Mouse (Mus musculus): Measurements from ENCODE around the gene Fbxl16. TPM values are rescaled to one million over a fixed set of nuclear protein-coding genes. Genes with fewer than 3 reads are reported as not detected.

Fbxl16 gene
- 10 to 100 TPM; 26.6 to 54.4 TPM for total RNA-seq (2021)
- polyA plus RNA-seq (2012; rRNA removed) = 60.7 and 90.6 TPM in 2 replicates
- long read RNA-seq, transcript Fbxl16-201 (6 exons, 3,489 nt) = major isoform, 20 of 35 reads
- long read RNA-seq, partial matches to known transcripts = 2 of 35 reads
- long read RNA-seq, other reads (novel, unspliced or antisense) = 12 of 35 reads

GRCm38 (mm10) chr17:25808789-25809605 lies at the start of gene Fbxl16:
Gene Fbxl16, plus strand, starts transcription at chr17:25809085.
- DNase-seq = peak; percentile 95

- DNase-seq = no peak
Measured at GRCm38 (mm10) chr17:25760148-25760547, 48.7 kb upstream of the Fbxl16 start.

- DNase-seq = no peak
Measured at GRCm38 (mm10) chr17:25761561-25761970, 47.3 kb upstream of the Fbxl16 start.

- no peak for DNase-seq
Measured at GRCm38 (mm10) chr17:25762591-25762990, 46.3 kb upstream of the Fbxl16 start.

DNA sequence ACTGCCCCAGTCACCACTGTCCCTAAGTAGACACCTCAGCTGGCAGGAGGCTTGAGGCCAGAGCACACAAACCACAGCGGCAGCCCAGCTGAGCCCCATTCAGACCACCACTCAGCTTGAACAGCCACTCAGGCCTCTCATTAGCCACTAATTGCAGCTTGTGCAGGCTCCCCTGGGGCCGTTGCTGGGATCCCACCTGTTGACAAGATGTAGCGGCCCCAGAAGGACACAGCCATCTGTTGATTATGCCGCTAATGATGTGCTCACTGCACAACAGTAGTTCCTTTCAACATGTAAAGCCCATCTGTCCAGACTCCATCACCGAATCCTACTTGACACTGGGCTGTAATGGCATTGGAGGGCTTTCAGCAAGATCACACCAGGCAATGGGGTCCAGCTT lies 43.0 kb upstream of the Fbxl16 start:
- no peak for DNase-seq

GRCm38 (mm10) chr17:25769331-25769730 lies 39.6 kb upstream of the Fbxl16 start:
- DNase-seq = no peak

- DNase-seq = peak; percentile 97
Measured at GRCm38 (mm10) chr17:25773549-25774120, 35.2 kb upstream of the Fbxl16 start, which contains the start of gene Narfl. Gene Narfl, plus strand, starts transcription at chr17:25773776.

- no peak for DNase-seq
Measured at GRCm38 (mm10) chr17:25775318-25776062, 33.4 kb upstream of the Fbxl16 start.

GRCm38 (mm10) chr17:25777948-25778347 lies 30.9 kb upstream of the Fbxl16 start:
- DNase-seq = no peak

- no peak for DNase-seq
Measured at GRCm38 (mm10) chr17:25781339-25781738, 27.5 kb upstream of the Fbxl16 start.

- DNase-seq = peak; percentile 80
Measured at GRCm38 (mm10) chr17:25783086-25783485, 25.8 kb upstream of the Fbxl16 start.

DNA sequence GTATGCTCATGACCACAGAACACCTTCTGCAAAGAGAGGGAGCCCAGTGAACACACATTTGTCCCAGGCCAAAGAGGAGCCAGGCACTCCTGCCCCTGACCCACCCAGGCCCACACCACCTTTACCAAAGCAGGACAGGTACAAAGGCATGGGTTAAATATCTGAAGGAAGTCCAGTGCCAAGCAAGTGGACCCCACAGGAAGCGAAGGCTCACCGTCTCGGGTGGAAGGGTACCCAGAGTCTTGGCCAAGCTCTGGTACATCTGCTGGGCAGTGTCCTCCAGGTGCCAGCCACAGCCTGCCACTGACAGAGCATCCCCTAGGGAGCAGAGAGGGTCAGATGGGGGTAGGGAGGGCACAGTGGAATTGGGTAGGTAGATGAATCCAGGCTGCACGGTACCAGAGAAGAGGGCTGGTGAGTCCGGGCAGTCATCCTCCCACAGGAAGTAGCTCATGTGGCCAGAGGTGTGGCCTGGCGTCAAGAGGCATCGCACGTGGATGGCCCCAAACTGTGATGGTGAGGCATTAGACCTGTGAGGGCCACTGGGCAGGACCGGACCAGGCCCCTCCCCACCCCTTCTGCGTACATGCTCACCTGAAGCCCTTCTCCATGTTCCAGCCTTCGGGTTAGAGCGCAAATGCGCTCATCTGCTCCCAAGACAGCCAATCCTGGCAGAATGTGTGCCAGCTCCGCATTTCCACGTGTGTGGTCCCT lies 24.9 kb upstream of the Fbxl16 start:
- DNase-seq = no peak

DNA sequence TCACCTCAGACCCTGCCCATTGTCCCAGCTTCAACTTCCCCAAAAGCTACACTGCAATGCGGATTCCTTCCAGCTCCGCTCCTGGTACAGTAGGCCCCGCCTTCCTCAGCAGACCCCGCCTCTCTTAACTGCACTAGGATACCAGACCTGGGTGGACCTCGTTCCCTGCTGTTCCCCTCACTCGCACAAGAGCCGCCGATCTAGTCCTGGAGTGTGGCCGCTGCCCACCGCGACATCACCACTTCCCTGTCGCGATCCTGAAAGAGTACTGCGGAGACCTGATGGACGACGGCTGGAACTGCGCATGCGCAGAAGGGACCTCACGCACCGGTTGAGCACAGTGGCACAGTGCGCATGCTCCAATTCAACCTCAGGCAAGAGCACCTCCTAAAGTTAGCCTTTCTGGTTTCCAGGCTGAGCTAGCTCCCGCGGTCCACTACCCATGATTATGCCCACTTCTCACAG lies 23.6 kb upstream of the Fbxl16 start, which contains the start of gene Haghl:
Gene Haghl, minus strand, starts transcription at position 393 of the 465 bp plus-strand sequence.
- peak; percentile 94 for DNase-seq

DNA sequence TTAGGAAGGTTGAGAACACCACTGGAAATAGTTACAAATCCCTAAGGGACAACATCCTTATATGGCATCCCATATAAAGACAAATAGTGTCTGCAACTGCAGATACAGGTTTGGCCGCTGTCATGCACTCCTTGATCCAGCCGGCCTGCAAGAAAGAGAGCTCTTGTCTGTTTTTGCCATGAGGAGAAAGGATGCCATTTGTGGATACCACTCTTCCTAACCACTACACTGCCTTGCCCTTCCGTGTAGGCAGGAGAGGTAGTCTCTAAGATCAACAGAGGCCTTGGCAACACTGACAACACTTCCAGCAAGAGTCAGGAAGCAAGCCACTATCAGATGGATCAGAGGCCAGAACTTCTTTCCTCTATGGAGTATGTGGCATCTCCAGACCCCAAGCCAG lies 22.6 kb upstream of the Fbxl16 start, which contains the start of gene Ccdc78:
Gene Ccdc78, plus strand, starts transcription at position 301 of the 400 bp plus-strand sequence.
- DNase-seq = no peak

- DNase-seq = no peak
Measured at GRCm38 (mm10) chr17:25786781-25787504, 21.9 kb upstream of the Fbxl16 start.

- no peak for DNase-seq
Measured at GRCm38 (mm10) chr17:25791320-25791842, 17.5 kb upstream of the Fbxl16 start.

DNA sequence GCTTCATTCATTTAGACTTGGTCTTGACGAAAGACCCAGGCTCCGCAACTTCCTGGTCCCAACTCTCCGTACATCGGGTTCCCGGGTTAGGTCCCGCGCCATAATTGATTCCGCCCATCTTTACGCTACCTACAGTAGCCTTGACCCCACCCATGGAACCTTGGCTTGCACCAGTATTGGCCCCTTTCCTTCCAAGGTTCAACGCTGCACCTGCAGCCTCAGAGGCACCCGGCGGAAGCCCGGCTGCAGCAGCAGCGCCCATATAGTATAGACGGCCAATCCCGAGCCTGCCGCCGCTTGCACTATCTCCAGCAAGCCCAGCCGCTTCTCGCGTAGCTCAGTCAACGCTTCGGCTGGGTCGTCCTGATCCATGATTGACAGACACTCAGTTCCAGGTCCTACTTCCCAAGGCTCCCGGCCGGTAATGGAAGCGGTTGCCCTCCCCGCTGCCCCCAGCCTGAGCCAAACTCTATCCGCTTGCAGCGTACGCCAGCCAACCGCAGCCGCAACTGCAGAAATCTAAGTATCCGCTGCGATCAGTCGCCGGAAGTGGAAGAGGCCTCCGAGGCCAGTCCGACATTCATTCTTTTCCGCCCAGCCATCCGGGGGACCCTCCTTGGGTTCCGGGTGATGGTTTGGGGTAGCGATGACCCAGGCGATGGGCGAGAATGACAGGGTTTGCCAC lies 16.9 kb upstream of the Fbxl16 start:
- DNase-seq = peak; percentile 90

GRCm38 (mm10) chr17:25792615-25793014 lies 16.3 kb upstream of the Fbxl16 start, which contains the start of gene Fam173a:
Gene Fam173a, minus strand, starts transcription at chr17:25792901.
- DNase-seq = peak; percentile 84

GRCm38 (mm10) chr17:25794197-25794596 lies 14.7 kb upstream of the Fbxl16 start:
- no peak for DNase-seq

- no peak for DNase-seq
Measured at GRCm38 (mm10) chr17:25794998-25795397, 13.9 kb upstream of the Fbxl16 start.

Data from adrenal gland, adult 2 months (tissue).